8 mouse cellular contexts compared by ENCODE assay signal in the genomic region with DNA sequence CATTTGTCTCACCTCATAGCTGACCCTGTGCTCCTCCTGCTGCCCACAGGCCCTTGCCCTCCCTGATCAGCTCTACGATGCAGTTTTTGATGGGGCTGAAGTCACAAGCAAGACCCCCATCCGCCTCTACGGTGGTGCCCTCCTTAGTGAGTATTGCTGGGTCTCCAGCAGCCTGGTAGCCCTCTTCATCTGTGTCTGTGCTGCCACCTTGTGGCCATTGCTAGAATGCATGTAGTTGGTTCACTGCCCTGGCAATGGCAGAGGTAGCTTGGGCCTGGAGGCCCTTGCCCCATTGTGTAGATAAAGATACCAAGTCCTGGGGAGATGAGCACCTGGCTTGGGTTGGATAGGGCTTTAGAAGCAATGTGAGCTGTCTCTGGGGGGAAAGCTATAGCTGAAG. TPM values are rescaled to one million over a fixed set of nuclear protein-coding genes. Genes with fewer than 3 reads are reported as not detected.
DNase-seq lines count a peak whose midpoint lies in the region; ATAC-seq and TF ChIP-seq lines count a peak whose summit lies in the region.

No protein-coding gene starts in this region.

- intact Hi-C loops in left cerebral cortex, postnatal 4 days (cut with DNase I) = loop anchor here (2.0 to 5.0 kb wide), 2 partner anchors 130 to 297 kb away; no protein-coding TSS in a partner anchor

- peak; percentile 95 for TF ChIP-seq CTCF in kidney, adult 2 months (conservative IDR thresholded peaks at IDR 0.05; ENCODE audit: insufficient read depth, insufficient read length, low read depth, low read length)
- TF ChIP-seq CTCF in small intestine, adult 2 months (IDR thresholded peaks at IDR 0.05; ENCODE audit: extremely low read depth, insufficient read length, insufficient replicate concordance, low read depth, low read length) = peak; percentile 88; the same call in 1 of the 2 replicates

- no peak for TF ChIP-seq POLR2A in kidney, adult 2 months (IDR thresholded peaks at IDR 0.05; ENCODE audit: low read depth, low read length)
- no peak for TF ChIP-seq POLR2A in small intestine, adult 2 months (IDR thresholded peaks at IDR 0.05; ENCODE audit: low read depth, low read length)

- H3K9me3 ChIP-seq in heart, embryonic 11.5 days (replicated peaks; ENCODE audit: control insufficient read depth, low read length) = no peaks in the 10 kb centered on the region
- H3K9me3 ChIP-seq in midbrain, embryonic 14.5 days (ENCODE audit: control insufficient read depth, low read length) = no peaks in the 10 kb centered on the region

- H3K36me3 ChIP-seq in heart, embryonic 11.5 days (ENCODE audit: control insufficient read depth, insufficient read depth, low read length) = peaks cover 6% of the 10 kb centered on the region; the same call in 1 of the 2 replicates
- no peaks in the 10 kb centered on the region for H3K36me3 ChIP-seq in kidney, adult 2 months (ENCODE audit: control insufficient read depth, insufficient read depth, low read length)
- peaks cover 58% of the 10 kb centered on the region for H3K36me3 ChIP-seq in midbrain, embryonic 14.5 days (ENCODE audit: control insufficient read depth, insufficient read depth, low read length)
- no peaks in the 10 kb centered on the region; the same call in 1 of the 2 replicates for H3K36me3 ChIP-seq in small intestine, adult 2 months (ENCODE audit: control insufficient read depth, insufficient read depth, low read length)

- no peak overlapping the region for H3K9ac ChIP-seq in heart, embryonic 11.5 days (ENCODE audit: low read depth, low read length)
- no peak overlapping the region; the same call in 1 of the 2 replicates for H3K9ac ChIP-seq in midbrain, embryonic 14.5 days (replicated peaks; ENCODE audit: low read length)

- H3K4me3 ChIP-seq in heart, embryonic 11.5 days (ENCODE audit: low read depth, low read length) = no peak overlapping the region
- no peak overlapping the region for H3K4me3 ChIP-seq in kidney, adult 2 months (ENCODE audit: insufficient read depth, low read depth, low read length)
- H3K4me3 ChIP-seq in midbrain, embryonic 14.5 days (replicated peaks; ENCODE audit: low read depth, low read length) = no peak overlapping the region
- H3K4me3 ChIP-seq in small intestine, adult 2 months (ENCODE audit: low read depth, low read length) = no peak overlapping the region

- H3K27ac ChIP-seq in heart, embryonic 11.5 days (ENCODE audit: low read depth, low read length) = no peak overlapping the region
- no peak overlapping the region for H3K27ac ChIP-seq in kidney, adult 2 months (ENCODE audit: insufficient read depth, low read depth, low read length)
- peak overlapping the region; percentile 33; the same call in 1 of the 2 replicates for H3K27ac ChIP-seq in midbrain, embryonic 14.5 days (replicated peaks; ENCODE audit: low read depth, low read length)
- H3K27ac ChIP-seq in small intestine, adult 2 months (ENCODE audit: insufficient read depth, low read depth, low read length) = no peak overlapping the region

- peaks cover 9% of the 10 kb centered on the region for H3K4me1 ChIP-seq in heart, embryonic 11.5 days (ENCODE audit: control insufficient read depth, insufficient read depth, low read length)
- no peaks in the 10 kb centered on the region for H3K4me1 ChIP-seq in kidney, adult 2 months (ENCODE audit: control insufficient read depth, insufficient read depth, low read length)
- peaks cover 14% of the 10 kb centered on the region for H3K4me1 ChIP-seq in midbrain, embryonic 14.5 days (ENCODE audit: control insufficient read depth, insufficient read depth, low read length)
- 0 out of 2 replicates have a peak, but pooled peaks cover 7% of the 10 kb centered on the region for H3K4me1 ChIP-seq in small intestine, adult 2 months (ENCODE audit: control insufficient read depth, insufficient read depth, insufficient read length, low read length)

- ATAC-seq in heart, embryonic 11.5 days (replicated peaks; ENCODE audit: insufficient number of reproducible peaks, low FRiP score, low TSS enrichment) = no peak
- ATAC-seq in midbrain, embryonic 14.5 days (ENCODE audit: low FRiP score, low TSS enrichment) = peak; percentile 71

- WGBS in heart, embryonic 11.5 days (ENCODE audit: insufficient replicate concordance) = 17% methylated on average over 3 of the region's 3 CpGs
- WGBS in kidney, adult 2 months = 10% methylated on average over 3 of the region's 3 CpGs
- WGBS in midbrain, embryonic 14.5 days = 9% methylated on average over 3 of the region's 3 CpGs
- 18% methylated on average over 3 of the region's 3 CpGs for WGBS in small intestine, adult 2 months

- H3K4me2 ChIP-seq in heart, embryonic 11.5 days = no peak overlapping the region
- H3K4me2 ChIP-seq in midbrain, embryonic 14.5 days (ENCODE audit: low read length) = no peak overlapping the region

- H3K27me3 ChIP-seq in heart, embryonic 11.5 days (ENCODE audit: control insufficient read depth, insufficient read depth, low read length) = no peaks in the 10 kb centered on the region
- no peaks in the 10 kb centered on the region for H3K27me3 ChIP-seq in kidney, adult 2 months (replicated peaks; ENCODE audit: control insufficient read depth, insufficient read depth, low read length)
- no peaks in the 10 kb centered on the region for H3K27me3 ChIP-seq in midbrain, embryonic 14.5 days (ENCODE audit: control insufficient read depth, insufficient read depth, low read length)
- H3K27me3 ChIP-seq in small intestine, adult 2 months (ENCODE audit: control insufficient read depth, insufficient read depth, low read length) = no peaks in the 10 kb centered on the region

- peak; percentile 98 for DNase-seq in heart, adult 11 months
- DNase-seq in embryo, embryonic 11.5 days (ENCODE audit: low read depth, low spot score) = peak; percentile 82
- peak; percentile 90 to 99 for DNase-seq in heart, adult 18-20 months
- peak; percentile 90 for DNase-seq in kidney, adult 2 months
- DNase-seq in left cerebral cortex, postnatal 4 days = peak; percentile 96
- peak; percentile 96 for DNase-seq in midbrain, embryonic 14.5 days

RNA-seq across cellular contexts. Expression of gene Trp53i11, which starts 11.5 kb away (rescaled TPM):
- polyA plus RNA-seq in heart, embryonic 11.5 days (2014; fragmentation: Nextera tagmentation; extraction: Ambion mirVana) = 23.6 and 27.7 TPM in 2 replicates
- 10 to 100 TPM; 26.7 to 30.5 TPM for total RNA-seq in heart, adult 18-20 months (2021)
- polyA plus RNA-seq in kidney, adult 2 months (2012; rRNA removed) = 18.1 and 18.3 TPM in 2 replicates
- total RNA-seq in left cerebral cortex, postnatal 4 days (2021) = 10 to 100 TPM; 89.0 to 93.9 TPM
- 122 and 165 TPM in 2 replicates for polyA plus RNA-seq in midbrain, embryonic 14.5 days (2014; fragmentation: Nextera tagmentation; extraction: Ambion mirVana)
- 30.8 and 47.0 TPM in 2 replicates for polyA plus RNA-seq in small intestine, adult 2 months (2012; rRNA removed)
